Mouse (Mus musculus): ENCODE measurements around the gene Wipi2.
A peak's percentile ranks its signal among the peaks of the same experiment; 100 is the strongest.

The Wipi2 gene

DNA sequence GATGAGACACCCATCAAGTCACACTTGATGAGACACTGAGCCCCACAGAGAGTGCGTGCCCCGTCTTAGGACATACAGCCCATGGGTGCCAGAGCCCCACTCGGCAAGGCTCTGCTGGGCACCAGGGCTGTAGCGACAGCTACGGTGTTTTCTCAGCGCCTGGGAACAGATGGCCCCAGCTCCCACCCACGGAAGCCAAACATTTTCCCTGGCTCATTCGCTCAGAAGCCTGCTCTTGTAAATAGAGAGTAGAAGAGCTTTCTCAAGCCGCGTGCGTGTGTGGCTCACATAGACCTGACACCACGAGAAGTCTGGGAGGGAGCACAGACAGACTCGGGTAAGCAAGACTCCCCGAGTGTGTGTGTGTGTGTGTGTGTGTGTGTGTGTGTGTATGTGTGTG lies 64.8 kb downstream of the Wipi2 start, which contains the start of gene Slc29a4:
Gene Slc29a4, plus strand, starts transcription at position 265 of the 400 bp plus-strand sequence.
- no peak for DNase-seq (ENCODE audit: low read depth, low spot score)

- DNase-seq (ENCODE audit: low read depth, low spot score), result no peak
Measured at GRCm38 (mm10) chr5:142692971-142693737, 65.7 kb downstream of the Wipi2 start.

GRCm38 (mm10) chr5:142693738-142694430 lies 66.4 kb downstream of the Wipi2 start:
- no peak for DNase-seq (ENCODE audit: low read depth, low spot score)

GRCm38 (mm10) chr5:142694627-142695340 lies 67.3 kb downstream of the Wipi2 start:
- no peak for DNase-seq (ENCODE audit: low read depth, low spot score)

DNA sequence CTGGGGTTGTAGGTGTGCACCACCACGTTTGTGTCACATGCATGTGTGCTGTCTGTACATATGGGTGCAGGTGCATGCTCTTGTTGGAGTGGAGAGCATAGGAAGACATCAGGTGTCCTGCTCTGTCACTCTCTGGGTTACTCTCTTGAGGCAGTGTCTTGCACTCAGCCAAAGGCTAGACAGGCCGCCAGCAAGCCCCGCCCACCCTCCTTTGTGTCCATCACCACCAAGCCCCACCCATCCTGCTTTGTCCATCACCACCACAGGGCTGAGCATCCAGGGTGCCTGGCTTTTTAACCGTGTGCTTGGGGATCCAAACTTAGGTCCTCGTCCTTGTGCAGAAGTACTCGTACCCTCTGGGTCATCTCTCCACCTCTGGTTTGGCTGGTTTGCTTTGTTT lies 68.8 kb downstream of the Wipi2 start:
- no peak for DNase-seq (ENCODE audit: low read depth, low spot score)

DNA sequence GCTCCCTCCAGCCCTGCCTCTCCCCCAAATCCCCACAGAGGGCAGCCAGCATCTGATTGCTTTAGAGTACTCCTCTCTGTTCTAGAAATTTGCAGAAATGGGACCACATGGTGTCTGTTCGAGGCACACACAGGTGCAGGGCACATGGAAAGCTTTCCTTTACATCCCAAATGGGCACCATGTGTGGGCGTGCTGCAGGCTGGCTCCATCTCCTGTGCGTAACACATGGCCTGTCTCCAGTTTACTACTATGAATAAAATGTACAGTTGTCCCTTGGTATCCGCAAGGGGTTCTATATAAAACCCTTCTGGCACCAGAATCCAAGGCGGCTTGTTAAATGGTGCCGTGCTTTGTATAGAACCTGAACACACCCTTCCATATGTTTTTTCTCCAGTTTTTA lies 69.4 kb downstream of the Wipi2 start:
- DNase-seq (ENCODE audit: low read depth, low spot score), result no peak

GRCm38 (mm10) chr5:142697742-142698141 lies 70.2 kb downstream of the Wipi2 start:
- DNase-seq (ENCODE audit: low read depth, low spot score), result no peak

DNA sequence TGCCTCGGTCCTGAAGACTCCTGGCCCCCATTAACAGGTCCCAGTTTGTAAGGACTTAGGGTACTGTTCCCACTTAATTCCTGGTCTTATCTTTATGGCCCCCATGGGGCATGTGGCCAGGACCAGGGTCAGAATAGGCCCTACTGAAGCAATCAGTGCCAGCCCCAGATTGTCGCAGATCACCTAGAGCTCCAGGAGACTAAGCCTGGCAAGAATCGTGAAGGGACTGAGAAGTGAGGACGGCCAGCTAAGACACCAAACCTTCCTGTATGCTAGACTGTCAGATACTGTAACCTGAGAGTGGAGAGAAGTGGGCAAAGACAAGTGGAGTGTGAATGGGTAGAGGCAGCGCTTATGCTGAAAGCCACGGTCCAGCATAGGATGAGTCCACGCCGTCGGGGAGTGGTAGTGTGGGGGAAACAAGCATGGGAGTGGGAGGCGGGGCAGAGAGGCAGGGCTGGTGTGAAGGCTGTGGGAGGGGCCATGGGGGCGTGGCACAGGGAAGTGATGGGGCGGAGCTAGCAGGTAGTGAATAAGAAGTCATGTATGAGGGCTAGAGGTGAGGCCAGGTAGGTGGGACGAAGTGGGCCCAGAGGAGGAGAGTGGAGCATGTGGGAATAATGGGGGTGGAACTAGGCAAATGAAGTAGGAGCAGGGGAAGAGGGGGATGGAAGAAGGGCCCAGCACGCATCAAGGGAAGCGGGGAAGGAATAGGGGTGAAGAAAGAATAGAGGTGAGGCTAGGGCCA lies 73.5 kb downstream of the Wipi2 start:
- DNase-seq (ENCODE audit: low read depth, low spot score), result no peak

- DNase-seq (ENCODE audit: low read depth, low spot score), result peak; percentile 64
Measured at GRCm38 (mm10) chr5:142701651-142702510, 74.4 kb downstream of the Wipi2 start.

GRCm38 (mm10) chr5:142702511-142703138 lies 75.1 kb downstream of the Wipi2 start:
- DNase-seq (ENCODE audit: low read depth, low spot score), result no peak

- DNase-seq (ENCODE audit: low read depth, low spot score), result no peak
Measured at GRCm38 (mm10) chr5:142703569-142703968, 76.1 kb downstream of the Wipi2 start.

- DNase-seq (ENCODE audit: low read depth, low spot score), result no peak
Measured at GRCm38 (mm10) chr5:142707709-142708108, 80.2 kb downstream of the Wipi2 start.

DNA sequence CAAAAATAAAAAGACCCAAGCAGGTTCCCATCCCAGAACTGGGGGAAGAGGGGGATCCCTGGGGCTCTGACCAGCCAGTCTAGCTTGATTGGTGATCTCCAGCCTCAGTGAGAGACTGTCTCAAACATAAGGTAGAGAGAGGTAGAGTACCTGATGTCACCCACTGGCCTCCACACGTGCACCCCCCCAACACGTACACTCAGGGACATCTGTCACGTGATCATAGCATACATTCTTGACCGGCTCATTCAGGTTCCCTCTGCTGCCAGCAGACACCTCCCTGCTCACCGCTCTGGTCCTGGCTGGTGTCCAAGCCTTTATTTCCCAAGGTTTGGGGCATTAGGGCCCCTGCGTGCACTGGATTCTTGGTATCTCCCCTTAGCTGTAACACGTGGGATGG lies 81.9 kb downstream of the Wipi2 start:
- DNase-seq (ENCODE audit: low read depth, low spot score), result no peak

DNA sequence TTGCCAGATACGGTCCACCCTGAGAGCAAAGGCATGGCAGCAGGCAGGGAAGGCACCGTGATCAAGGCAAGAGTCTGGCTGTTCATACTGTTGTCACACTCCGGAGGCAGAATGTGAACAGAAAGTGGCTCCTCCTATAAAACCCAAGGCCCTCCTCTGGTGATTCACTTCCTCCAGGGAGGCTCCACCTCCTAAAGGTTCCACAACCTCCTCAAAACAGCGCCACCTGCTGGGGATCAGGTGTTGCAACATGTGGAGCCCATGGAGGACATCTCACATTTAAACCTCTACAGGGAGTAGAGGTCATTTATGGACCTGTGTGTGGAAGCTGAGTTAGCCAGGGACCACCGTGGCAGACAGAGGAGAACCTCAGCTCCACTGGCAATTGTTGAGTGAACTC lies 84.9 kb downstream of the Wipi2 start:
- DNase-seq (ENCODE audit: low read depth, low spot score), result no peak

DNA sequence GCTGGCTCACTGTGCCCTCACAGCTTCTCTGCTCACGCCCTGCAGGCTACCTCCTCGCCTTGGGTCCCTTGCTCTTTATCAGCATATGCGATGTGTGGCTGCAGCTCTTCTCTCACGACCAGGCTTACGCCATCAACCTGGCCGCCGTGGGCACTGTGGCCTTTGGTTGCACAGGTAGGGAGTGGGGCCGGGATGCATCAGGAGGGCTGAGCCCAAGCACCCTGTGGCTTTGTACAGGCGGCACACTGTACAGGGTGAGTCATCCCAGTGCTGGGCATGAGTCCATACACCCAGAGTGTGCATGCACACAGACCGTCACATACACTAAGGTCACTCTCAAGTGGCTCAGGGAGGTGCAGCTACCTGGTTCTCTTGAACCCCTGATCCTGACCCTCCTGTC lies 86.5 kb downstream of the Wipi2 start:
- DNase-seq (ENCODE audit: low read depth, low spot score), result no peak

DNA sequence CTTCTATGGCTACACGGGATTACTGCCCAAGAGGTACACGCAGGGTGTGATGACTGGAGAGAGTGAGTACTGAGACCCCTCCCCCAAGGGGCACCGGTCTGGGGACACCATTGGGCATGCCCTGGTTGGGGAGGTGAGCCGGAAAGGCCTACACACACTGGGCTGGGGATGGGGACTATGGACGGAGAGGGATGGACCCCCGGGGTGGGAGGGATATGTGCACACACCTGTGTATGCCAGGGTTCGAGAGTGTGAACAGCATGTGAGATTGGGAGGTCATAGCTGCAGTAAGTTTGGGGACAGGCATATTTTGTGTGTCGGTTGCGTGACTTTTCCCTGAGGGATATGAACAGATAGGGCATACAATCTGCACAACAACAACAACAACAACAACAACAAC lies 87.6 kb downstream of the Wipi2 start:
- DNase-seq (ENCODE audit: low read depth, low spot score), result no peak

- no peak for DNase-seq (ENCODE audit: low read depth, low spot score)
Measured at GRCm38 (mm10) chr5:142716056-142716455, 88.6 kb downstream of the Wipi2 start.

- peak; percentile 53 for DNase-seq (ENCODE audit: low read depth, low spot score)
Measured at GRCm38 (mm10) chr5:142718037-142718436, 90.5 kb downstream of the Wipi2 start.

GRCm38 (mm10) chr5:142718486-142718885 lies 91.0 kb downstream of the Wipi2 start:
- no peak for DNase-seq (ENCODE audit: low read depth, low spot score)

DNA sequence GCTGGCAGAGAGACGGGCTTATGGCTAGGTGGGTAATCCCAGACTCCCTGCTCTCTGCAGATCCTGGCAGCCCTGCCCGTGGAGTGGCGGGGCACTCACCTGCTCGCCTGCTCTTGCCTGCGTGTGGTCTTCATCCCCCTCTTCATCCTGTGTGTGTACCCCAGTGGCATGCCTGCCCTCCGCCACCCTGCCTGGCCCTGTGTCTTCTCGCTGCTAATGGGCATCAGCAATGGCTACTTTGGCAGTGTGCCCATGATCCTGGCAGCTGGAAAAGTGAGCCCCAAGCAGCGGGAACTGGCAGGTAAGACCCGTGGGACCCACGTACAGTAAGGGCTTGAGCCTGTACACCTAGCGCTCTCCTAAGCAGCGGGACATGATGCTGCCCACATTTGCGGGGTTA lies 92.4 kb downstream of the Wipi2 start:
- DNase-seq (ENCODE audit: low read depth, low spot score), result no peak
